Mouse (Mus musculus) heart, adult 8-10 months (tissue): ENCODE measurements at regions not wholly inside any gene's neighbourhood (a gene's known extent, or its start where the extent isn't known, plus 50 kb on each side); places are given as distances from the start of the nearest gene placed in this dataset.

Experiments
- DNase-seq: peaks from one replicate; pipeline ENCODE4 v3.0.0; 2022; ENCODE audit warnings: low spot score

GRCm38 (mm10) chr2:123023918-123024317, 258.9 kb downstream of the Sqor start:
- no peak for DNase-seq

GRCm38 (mm10) chr2:123024380-123024779, 259.3 kb downstream of the Sqor start:
- no peak for DNase-seq

GRCm38 (mm10) chr2:123024976-123025585, 260.0 kb downstream of the Sqor start:
- no peak for DNase-seq

GRCm38 (mm10) chr2:123047321-123047720, 282.3 kb downstream of the Sqor start:
- DNase-seq: no peak

- DNase-seq: no peak
Measured at GRCm38 (mm10) chr2:123064648-123065047, 299.6 kb downstream of the Sqor start.

GRCm38 (mm10) chr2:123068809-123069208, 303.8 kb downstream of the Sqor start:
- DNase-seq: no peak

GRCm38 (mm10) chr2:123072653-123073052, 307.6 kb downstream of the Sqor start:
- DNase-seq: no peak

- DNase-seq: no peak
Measured at GRCm38 (mm10) chr2:123073476-123074085, 308.5 kb downstream of the Sqor start.

- DNase-seq: no peak
Measured at GRCm38 (mm10) chr2:123092726-123093125, 327.7 kb downstream of the Sqor start.

GRCm38 (mm10) chr2:123103530-123103929, 338.5 kb downstream of the Sqor start:
- no peak for DNase-seq

- no peak for DNase-seq
Measured at GRCm38 (mm10) chr2:123131496-123131895, 366.5 kb downstream of the Sqor start.

- DNase-seq: no peak
Measured at GRCm38 (mm10) chr2:123153170-123153569, 388.1 kb downstream of the Sqor start.

GRCm38 (mm10) chr2:123165384-123165783, 400.3 kb downstream of the Sqor start:
- no peak for DNase-seq

GRCm38 (mm10) chr2:123170611-123171010, 405.6 kb downstream of the Sqor start:
- peak; percentile 7 for DNase-seq

GRCm38 (mm10) chr2:123182208-123182607, 417.2 kb downstream of the Sqor start:
- DNase-seq: no peak

- no peak for DNase-seq
Measured at GRCm38 (mm10) chr2:123190795-123191582, 426.0 kb downstream of the Sqor start.

- DNase-seq: no peak
Measured at GRCm38 (mm10) chr2:123194533-123194932, 429.5 kb downstream of the Sqor start.
